Mouse (Mus musculus): ENCODE data around the gene Wipi2. TPM values are rescaled to one million over a fixed set of nuclear protein-coding genes. Genes with fewer than 3 reads are reported as not detected.
A peak's percentile ranks its signal among the peaks of the same experiment; 100 is the strongest.

The Wipi2 gene
- polyA plus RNA-seq, 1 experiment from 2014 or later = 66.4 TPM

DNA sequence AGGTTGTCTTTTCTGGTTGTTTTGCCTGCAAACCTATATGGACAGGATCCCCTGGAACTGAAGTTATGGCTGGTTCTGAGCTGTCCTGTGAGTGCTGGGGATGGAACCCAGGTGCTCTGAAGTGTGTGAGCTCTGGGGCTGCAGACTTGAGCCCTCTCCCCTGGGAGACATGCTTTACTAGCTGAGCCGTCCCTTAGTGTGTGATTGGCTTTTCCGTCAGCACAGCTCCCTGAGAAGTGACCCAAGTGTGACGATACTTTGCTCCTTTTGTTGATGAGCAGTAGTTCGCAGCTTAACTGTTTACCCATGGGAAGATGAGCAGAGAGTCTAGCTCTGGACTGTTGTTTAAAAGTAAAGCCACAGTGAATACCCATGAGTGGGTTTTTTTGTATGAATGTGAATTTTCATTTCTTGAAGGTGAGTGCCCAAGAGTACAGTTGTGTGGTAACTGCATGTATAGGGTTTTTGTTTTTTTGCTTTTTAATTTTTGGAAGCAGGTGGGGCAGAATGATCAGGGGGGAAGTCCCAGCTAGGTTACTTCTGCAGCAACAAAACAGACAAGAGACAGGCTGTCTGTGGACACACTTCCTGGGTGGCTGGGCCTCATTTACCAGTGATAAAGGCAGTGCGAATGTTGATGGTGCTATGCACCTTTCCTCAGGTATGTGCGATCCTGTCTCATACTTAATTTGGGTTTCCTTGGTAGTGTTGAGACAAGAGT, 14.0 kb downstream of the Wipi2 start:
- no peak overlapping the region for H3K27ac ChIP-seq (replicated peaks)
- no peak for DNase-seq (ENCODE audit: low spot score)
- H3K9me3 ChIP-seq = no peaks in the 10 kb centered on the region
- H3K36me3 ChIP-seq (replicated peaks) = peaks cover 90% of the 10 kb centered on the region
- 86% methylated on average over 6 of the region's 6 CpGs for WGBS
- no peak overlapping the region for H3K4me3 ChIP-seq
- no peaks in the 10 kb centered on the region for H3K4me1 ChIP-seq
- H3K27me3 ChIP-seq (replicated peaks; ENCODE audit: low read depth, poor library complexity, severe bottlenecking) = no peaks in the 10 kb centered on the region

DNA sequence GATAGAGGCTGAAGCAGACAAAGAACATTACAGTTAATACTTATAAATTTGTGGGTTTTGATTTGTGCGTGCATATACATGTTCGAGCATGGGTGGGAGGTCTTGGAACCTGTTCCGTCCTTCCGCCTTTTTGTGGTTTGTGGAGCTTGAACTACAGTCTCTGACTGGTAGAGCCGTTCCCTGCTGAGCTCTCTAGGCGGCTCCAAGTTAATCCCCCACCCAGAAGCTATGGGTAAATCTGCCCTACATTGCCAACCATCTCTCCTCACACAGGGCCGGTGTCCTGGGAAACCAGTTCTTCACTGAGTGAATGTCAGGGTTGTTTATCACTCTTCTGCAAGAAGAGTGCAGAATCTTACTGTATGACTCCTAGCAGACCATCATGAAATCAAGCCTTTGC, 20.7 kb downstream of the Wipi2 start:
- WGBS = 81% methylated on average over 7 of the region's 7 CpGs
- H3K9me3 ChIP-seq = no peaks in the 10 kb centered on the region
- no peak overlapping the region for H3K4me3 ChIP-seq
- peaks cover 42% of the 10 kb centered on the region for H3K36me3 ChIP-seq (replicated peaks)
- no peak overlapping the region for H3K27ac ChIP-seq (replicated peaks)
- no peaks in the 10 kb centered on the region for H3K27me3 ChIP-seq (replicated peaks; ENCODE audit: low read depth, poor library complexity, severe bottlenecking)
- no peak for DNase-seq (ENCODE audit: low spot score)
- peaks cover 13% of the 10 kb centered on the region for H3K4me1 ChIP-seq

DNA sequence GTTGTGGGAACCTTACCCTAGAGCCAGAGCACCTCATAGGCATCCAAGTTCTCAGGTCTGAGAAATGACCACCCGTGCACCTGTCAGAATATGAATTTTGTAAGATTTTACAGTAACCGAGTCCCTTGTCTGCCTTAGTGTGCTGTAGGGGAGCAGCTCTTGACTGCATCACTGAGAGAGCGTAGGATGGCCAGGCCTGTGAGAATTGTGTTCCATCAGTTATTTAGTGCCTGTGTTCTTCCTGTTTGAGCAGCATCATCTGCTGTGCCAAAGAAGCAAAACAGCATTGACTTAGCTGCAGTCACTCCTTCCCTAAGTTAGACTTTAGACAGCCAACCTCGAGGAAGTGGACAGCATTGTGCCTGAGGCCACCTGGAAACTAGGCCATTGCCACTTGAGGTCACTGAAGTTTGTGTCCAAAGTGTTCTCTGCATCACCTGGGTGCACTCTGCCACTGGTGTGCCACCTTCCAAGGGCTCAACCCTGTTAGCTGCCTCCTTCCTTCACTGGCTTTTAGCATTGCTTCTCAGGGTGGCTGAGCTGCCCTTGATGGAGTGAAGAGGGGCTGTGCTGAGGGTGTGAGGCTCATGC, 22.1 kb downstream of the Wipi2 start:
- Histone ChIP-seq H3K36me3 (replicated peaks) (peaks cover 35% of the 10 kb centered on the region), H3K4me3 (no peak overlapping the region), H3K27me3 (replicated peaks; ENCODE audit: low read depth, poor library complexity, severe bottlenecking) (no peaks in the 10 kb centered on the region), H3K4me1 (peaks cover 15% of the 10 kb centered on the region), H3K9me3 (no peaks in the 10 kb centered on the region), H3K27ac (replicated peaks) (peak overlapping the region; percentile 44; the same call in 1 of the 2 replicates)
- no peak for DNase-seq (ENCODE audit: low spot score)
- 88% methylated on average over 4 of the region's 4 CpGs for whole genome bisulfite sequencing

DNA sequence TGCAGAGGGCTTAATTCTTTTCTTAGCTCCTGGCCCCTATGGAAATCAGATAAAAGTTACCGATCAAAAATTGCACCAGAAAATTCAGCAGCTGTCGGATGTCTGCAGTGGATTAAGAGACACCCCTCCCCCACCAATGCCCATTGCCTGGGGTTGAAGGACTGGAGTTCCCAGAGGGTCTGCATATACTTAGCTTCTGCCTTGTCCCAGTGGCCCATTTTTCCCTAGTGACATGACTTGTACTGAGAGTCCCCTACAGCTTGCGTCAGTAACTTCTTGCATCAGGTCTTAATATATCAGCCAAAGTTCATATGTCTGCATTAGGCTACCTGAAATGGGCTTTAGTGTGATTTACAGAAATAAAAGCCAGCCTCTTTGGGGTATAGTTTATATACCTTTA, 22.9 kb downstream of the Wipi2 start:
- DNase-seq (ENCODE audit: low spot score) = no peak
- peak overlapping the region; percentile 44; the same call in 1 of the 2 replicates for H3K27ac ChIP-seq (replicated peaks)

DNA sequence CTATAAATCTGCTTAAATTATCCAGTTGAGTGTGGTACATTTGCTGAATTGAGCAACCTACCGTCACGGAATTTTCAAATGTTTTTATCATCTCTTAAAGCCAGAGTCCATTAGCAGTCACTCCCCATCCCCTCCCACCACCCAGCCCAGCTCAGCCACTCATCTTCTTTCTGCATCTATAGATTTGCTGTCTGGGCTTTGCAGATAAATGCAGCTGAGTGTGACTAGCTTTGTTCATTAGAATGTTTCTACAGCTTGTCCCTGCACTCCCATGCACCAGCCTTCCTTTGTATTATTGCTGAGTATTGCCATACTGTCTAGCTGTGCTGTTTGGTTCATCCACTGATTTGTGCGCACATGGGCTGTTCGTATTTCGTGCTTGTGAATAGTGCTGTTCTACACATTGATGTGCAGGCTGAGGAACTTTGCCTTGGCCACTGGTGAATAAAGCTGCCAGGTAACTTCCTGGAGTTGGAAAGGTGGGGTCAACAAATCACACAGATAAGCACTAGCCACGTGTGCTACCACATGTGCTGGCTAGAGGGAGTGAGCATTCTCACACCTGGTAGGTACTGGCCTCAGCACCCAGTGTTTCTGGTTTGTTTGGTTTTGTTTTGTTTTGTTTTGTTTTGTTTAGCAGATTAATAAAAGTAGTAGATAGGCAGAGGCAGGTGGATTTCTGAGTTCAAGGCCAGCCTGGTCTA, 23.4 kb downstream of the Wipi2 start:
- no peaks in the 10 kb centered on the region for H3K27me3 ChIP-seq (replicated peaks; ENCODE audit: low read depth, poor library complexity, severe bottlenecking)
- H3K4me1 ChIP-seq = peaks cover 15% of the 10 kb centered on the region
- H3K27ac ChIP-seq (replicated peaks) = no peak overlapping the region
- 86% methylated on average over 6 of the region's 6 CpGs for WGBS
- no peaks in the 10 kb centered on the region for H3K9me3 ChIP-seq
- peaks cover 39% of the 10 kb centered on the region for H3K36me3 ChIP-seq (replicated peaks)
- no peak for DNase-seq (ENCODE audit: low spot score)
- H3K4me3 ChIP-seq = no peak overlapping the region

More for the DNA sequence above, 22.9 kb downstream of the Wipi2 start:
- peaks cover 35% of the 10 kb centered on the region for H3K36me3 ChIP-seq (replicated peaks)
- H3K4me1 ChIP-seq = peaks cover 15% of the 10 kb centered on the region
- WGBS = 64% methylated on average over 3 of the region's 3 CpGs
- H3K4me3 ChIP-seq = no peak overlapping the region
- H3K27me3 ChIP-seq (replicated peaks; ENCODE audit: low read depth, poor library complexity, severe bottlenecking) = no peaks in the 10 kb centered on the region
- no peaks in the 10 kb centered on the region for H3K9me3 ChIP-seq

DNA sequence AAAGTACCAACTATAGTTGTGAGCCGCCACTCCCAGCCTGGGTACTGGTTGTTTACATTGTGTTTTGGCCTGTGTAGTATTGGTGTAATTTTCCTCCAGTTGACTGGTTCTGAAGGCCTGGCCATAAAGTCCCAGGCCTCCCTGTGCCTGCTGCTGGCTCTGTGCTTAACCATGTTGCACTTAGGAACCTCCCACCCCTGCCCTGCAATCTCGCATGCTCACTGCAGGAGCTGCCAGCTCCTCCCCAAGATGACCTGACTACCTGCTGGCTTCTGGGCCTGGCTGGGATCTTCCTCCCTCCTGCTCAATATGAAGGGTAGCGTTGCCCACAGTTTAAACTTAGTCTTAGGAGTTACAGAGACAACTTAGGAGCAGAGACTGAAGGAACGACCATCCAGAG, 24.8 kb downstream of the Wipi2 start:
- no peaks in the 10 kb centered on the region for H3K27me3 ChIP-seq (replicated peaks; ENCODE audit: low read depth, poor library complexity, severe bottlenecking)

DNA sequence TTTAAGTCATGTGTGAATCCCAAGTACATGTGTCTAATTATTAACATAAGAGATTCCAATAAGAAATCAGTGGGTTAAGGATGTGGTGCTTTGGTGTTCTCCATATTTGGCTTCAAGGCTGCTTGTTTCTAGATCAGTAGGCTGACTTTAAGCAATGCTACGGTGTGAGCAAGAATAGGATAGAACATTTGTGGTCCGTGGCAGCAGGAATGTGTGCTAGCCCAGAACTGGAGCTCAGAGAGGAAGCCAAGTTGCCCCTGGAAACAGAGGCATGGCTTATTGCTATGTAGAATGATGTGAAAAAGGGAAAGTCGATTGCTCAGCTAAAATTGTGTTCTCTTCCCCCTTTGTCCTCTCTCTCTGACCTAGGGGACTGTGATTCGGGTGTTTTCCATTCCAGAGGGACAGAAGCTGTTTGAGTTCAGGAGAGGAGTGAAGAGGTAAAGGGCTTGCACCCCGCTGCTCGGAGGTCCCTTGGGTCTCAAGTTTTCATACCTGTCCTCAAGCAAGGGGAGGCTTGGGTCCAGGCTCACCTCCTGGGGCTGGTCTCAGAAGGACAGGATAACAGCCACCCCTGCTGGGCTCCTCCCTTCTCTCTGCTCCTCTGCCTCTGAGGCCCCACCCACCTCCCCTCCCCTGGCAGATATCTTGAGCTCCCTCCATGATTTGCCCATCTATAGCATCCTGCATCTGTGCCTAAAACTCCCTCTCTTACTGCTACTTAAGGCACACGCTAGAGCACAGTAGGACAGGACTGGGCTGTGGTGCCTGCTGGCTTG, 33.3 kb downstream of the Wipi2 start:
- Histone ChIP-seq H3K4me1 (peaks cover 11% of the 10 kb centered on the region), H3K27me3 (replicated peaks; ENCODE audit: low read depth, poor library complexity, severe bottlenecking) (no peaks in the 10 kb centered on the region), H3K4me3 (no peak overlapping the region), H3K9me3 (no peaks in the 10 kb centered on the region), H3K27ac (replicated peaks) (no peak overlapping the region), H3K36me3 (replicated peaks) (peaks cover 100% of the 10 kb centered on the region)
- DNase-seq (ENCODE audit: low spot score) = no peak
- 90% methylated on average over 7 of the region's 7 CpGs for WGBS

More for the DNA sequence above, 24.8 kb downstream of the Wipi2 start:
- no peak for DNase-seq (ENCODE audit: low spot score)
- Histone ChIP-seq H3K9me3 (no peaks in the 10 kb centered on the region), H3K4me1 (peaks cover 24% of the 10 kb centered on the region), H3K27ac (replicated peaks) (no peak overlapping the region), H3K4me3 (no peak overlapping the region), H3K36me3 (replicated peaks) (peaks cover 43% of the 10 kb centered on the region)
- WGBS = 77% methylated on average over 4 of the region's 4 CpGs

DNA sequence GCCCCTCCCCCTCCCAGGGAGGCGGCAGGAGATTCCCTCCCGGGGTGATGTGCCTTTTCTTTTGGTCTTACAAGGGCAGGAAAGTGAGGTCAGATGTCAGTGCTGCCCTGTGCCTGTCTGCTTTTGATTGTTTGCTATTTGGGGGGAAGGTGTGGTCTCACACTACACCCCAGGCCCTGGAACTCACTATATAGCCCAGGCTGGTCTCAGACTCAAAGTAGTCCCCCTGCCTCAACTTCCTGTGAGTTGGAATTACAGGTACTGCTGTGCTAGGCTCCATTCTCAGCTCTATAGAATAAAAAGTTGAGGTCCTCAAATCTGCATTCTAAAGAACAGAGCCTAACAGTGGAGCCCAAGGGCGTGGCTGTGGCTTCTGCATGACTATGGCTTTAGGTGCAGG, 40.4 kb downstream of the Wipi2 start:
- H3K36me3 ChIP-seq (replicated peaks) = peaks cover 86% of the 10 kb centered on the region

DNA sequence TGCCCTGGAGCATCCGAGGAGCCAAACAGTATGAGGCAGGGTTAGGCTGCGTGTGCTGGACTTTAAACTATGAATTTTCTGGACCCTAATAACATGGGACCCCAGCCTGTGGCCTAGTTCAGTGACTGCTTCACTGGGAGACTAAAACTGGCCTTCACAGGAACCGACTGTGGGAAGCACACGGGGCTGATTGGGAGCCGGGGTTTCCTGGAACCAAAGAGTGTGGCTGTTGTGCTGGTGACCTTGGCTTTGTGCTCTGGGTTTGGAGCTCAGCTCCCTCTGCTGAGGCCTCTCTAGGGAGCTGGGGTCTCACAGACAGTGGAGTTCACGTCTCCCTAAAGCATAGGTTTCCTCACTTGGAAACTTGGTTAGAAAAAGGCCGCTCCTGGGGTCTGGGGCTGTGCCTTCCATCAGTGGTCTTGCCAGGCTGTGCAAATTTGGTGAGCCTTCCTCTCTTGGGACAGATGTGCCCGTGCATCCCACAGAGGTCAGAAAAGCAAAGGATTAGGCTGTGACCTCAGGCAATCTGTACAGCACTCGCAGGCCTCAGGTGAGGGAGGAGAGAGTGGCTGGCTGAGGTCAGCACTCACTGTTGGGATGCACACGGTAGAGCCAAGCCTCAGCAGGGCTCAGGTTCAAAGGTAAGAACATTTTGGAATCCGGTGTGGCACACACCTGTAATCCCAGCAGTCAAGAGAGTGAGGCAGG, 41.2 kb downstream of the Wipi2 start:
- Histone ChIP-seq H3K4me3 (no peak overlapping the region), H3K9me3 (no peaks in the 10 kb centered on the region), H3K36me3 (replicated peaks) (peaks cover 78% of the 10 kb centered on the region), H3K27me3 (replicated peaks; ENCODE audit: low read depth, poor library complexity, severe bottlenecking) (no peaks in the 10 kb centered on the region), H3K4me1 (0 out of 2 replicates have a peak, but pooled peaks cover 4% of the 10 kb centered on the region), H3K27ac (replicated peaks) (no peak overlapping the region)
- DNase-seq (ENCODE audit: low spot score) = no peak
- 84% methylated on average over 11 of the region's 11 CpGs for WGBS

More for the DNA sequence above, 40.4 kb downstream of the Wipi2 start:
- Histone ChIP-seq H3K4me3 (no peak overlapping the region), H3K27ac (replicated peaks) (no peak overlapping the region), H3K27me3 (replicated peaks; ENCODE audit: low read depth, poor library complexity, severe bottlenecking) (no peaks in the 10 kb centered on the region), H3K9me3 (no peaks in the 10 kb centered on the region), H3K4me1 (0 out of 2 replicates have a peak, but pooled peaks cover 1% of the 10 kb centered on the region)
- no peak for DNase-seq (ENCODE audit: low spot score)
- 37% methylated on average over 3 of the region's 3 CpGs for WGBS

DNA sequence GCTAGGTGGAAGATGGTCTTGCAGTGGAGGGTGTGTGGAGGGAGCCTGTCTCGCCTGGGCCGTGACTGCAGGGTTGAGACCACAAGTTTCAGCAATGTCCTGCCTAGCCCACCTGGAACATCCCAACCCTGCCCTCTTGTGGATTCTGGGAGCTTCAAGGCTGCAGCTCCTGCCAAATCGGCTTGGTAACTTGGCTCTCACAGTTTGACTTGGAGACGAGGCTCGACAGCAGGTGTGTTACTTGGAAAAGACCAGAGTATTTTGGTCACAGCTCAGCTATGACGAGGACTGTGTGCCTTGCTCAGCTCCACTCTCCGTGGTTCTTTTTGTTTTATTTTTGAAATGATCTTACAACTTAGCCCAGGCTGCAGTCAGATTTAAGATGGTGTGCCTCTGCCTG, 42.2 kb downstream of the Wipi2 start:
- WGBS = 82% methylated on average over 7 of the region's 7 CpGs
- Histone ChIP-seq H3K4me3 (no peak overlapping the region), H3K4me1 (0 out of 2 replicates have a peak, but pooled peaks cover 4% of the 10 kb centered on the region), H3K9me3 (no peaks in the 10 kb centered on the region), H3K27me3 (replicated peaks; ENCODE audit: low read depth, poor library complexity, severe bottlenecking) (no peaks in the 10 kb centered on the region), H3K36me3 (replicated peaks) (peaks cover 68% of the 10 kb centered on the region), H3K27ac (replicated peaks) (no peak overlapping the region)
- DNase-seq (ENCODE audit: low spot score) = no peak

DNA sequence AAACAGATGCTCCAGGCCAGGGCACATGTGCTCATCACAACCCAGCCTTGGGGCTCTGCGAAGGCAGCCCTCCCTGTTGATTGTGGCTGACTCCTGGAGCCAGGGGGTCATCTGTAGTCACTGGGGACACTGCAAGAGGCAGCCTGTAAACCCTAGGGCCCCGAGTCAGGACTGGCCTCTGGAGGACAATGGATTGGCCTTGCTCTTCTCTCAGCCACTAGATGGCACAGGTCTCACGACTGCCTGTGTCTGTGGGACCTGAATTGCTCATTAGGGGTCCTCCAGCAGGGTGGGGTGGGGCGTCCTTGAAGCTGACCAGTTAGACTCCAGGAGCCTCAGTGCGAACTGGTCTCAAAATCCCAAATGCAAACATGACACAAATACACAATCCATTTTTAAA, 45.6 kb downstream of the Wipi2 start:
- 35% methylated on average over 5 of the region's 5 CpGs for WGBS
- DNase-seq (ENCODE audit: low spot score) = peak; percentile 23
- H3K27ac ChIP-seq (replicated peaks) = peak overlapping the region; percentile 48; the same call in 1 of the 2 replicates

More for the DNA sequence above, 45.6 kb downstream of the Wipi2 start:
- no peak overlapping the region for H3K4me3 ChIP-seq
- H3K4me1 ChIP-seq = 0 out of 2 replicates have a peak, but pooled peaks cover 4% of the 10 kb centered on the region
- H3K9me3 ChIP-seq = no peaks in the 10 kb centered on the region
- H3K27me3 ChIP-seq (replicated peaks; ENCODE audit: low read depth, poor library complexity, severe bottlenecking) = no peaks in the 10 kb centered on the region
- H3K36me3 ChIP-seq (replicated peaks) = peaks cover 34% of the 10 kb centered on the region

Measured in embryonic facial prominence, embryonic 10.5 days (tissue).